Mouse (Mus musculus): ENCODE measurements around the gene Setx. TPM values are rescaled to one million over a fixed set of nuclear protein-coding genes. Genes with fewer than 3 reads are reported as not detected.

The Setx gene
- total and polyA plus RNA-seq, 3 experiments: 13.1 to 23.8 (median 22.5) TPM

- Histone ChIP-seq H3K27me3 (ENCODE audit: control insufficient read depth in 1 of 2, insufficient read depth in 2 of 2, low read length in 2 of 2) (no peaks in the 10 kb centered on the region), H3K27ac (ENCODE audit: control insufficient read depth, low read depth, low read length) (peak overlapping the region; percentile 81), H3K4me1 (ENCODE audit: control insufficient read depth in 1 of 2, insufficient read depth in 2 of 2, low read length in 2 of 2) (peaks cover 13 to 14% of the 10 kb centered on the region in 2 experiments), H3K4me3 (ENCODE audit: control insufficient read depth in 1 of 2, insufficient read depth in 1 of 2, low read depth in 2 of 2, low read length in 2 of 2) (peak overlapping the region; percentile 56 to 77), H3K9me3 (replicated peaks; ENCODE audit: insufficient read depth, low read length) (no peaks in the 10 kb centered on the region), H3K79me2 (ENCODE audit: control insufficient read depth, insufficient read depth, low read length, poor library complexity) (peaks cover 11% of the 10 kb centered on the region), H3K36me3 (ENCODE audit: control insufficient read depth in 1 of 2, insufficient read depth in 2 of 2, low read length in 2 of 2) (peaks cover 0 to 20% of the 10 kb centered on the region in 2 experiments; a peak in 2 of 4 replicates), H3K9ac (ENCODE audit: control insufficient read depth, low read depth, low read length, poor library complexity, severe bottlenecking) (peak overlapping the region; percentile 73)
- TF ChIP-seq TCF12 (IDR thresholded peaks at IDR 0.05; ENCODE audit: low read depth, low read length): peak; percentile 39; the same call in 1 of the 2 replicates
- TF ChIP-seq ELF1 (IDR thresholded peaks at IDR 0.05; ENCODE audit: low read depth, low read length): peak; percentile 42
- peak; percentile 71 to 82 for TF ChIP-seq POLR2A (IDR thresholded peaks at IDR 0.05; ENCODE audit: control insufficient read depth in 1 of 2, insufficient read depth in 1 of 2, low read depth in 1 of 2, low read length in 2 of 2, poor library complexity in 1 of 2)
- peak; percentile 66 for TF ChIP-seq NELFE (IDR thresholded peaks at IDR 0.05; ENCODE audit: low read depth, low read length)
- peak; percentile 79 for TF ChIP-seq HCFC1 (IDR thresholded peaks at IDR 0.05; ENCODE audit: low read depth, low read length)
- peak; percentile 46; the same call in 1 of the 2 replicates for TF ChIP-seq MAX (IDR thresholded peaks at IDR 0.05; ENCODE audit: low read length)
- no peak for TF ChIP-seq GATA1 (IDR thresholded peaks at IDR 0.05; ENCODE audit: low read depth, low read length)
- TF ChIP-seq USF2 (IDR thresholded peaks at IDR 0.05; ENCODE audit: borderline replicate concordance in 1 of 2, insufficient read depth in 1 of 2, low read depth in 1 of 2, low read length in 2 of 2): no peak
- peak in 1 of 2 experiments; percentile 16; a peak in 1 of 4 replicates for TF ChIP-seq EP300 (IDR thresholded peaks at IDR 0.05; ENCODE audit: low read depth in 1 of 2, low read length in 2 of 2)
- TF ChIP-seq MXI1 (IDR thresholded peaks at IDR 0.05; ENCODE audit: low read depth, low read length): peak; percentile 59
- no peak; the same call in 1 of the 2 replicates for TF ChIP-seq KAT2A (conservative IDR thresholded peaks at IDR 0.05; ENCODE audit: low read depth, low read length)
- TF ChIP-seq ZMIZ1 (IDR thresholded peaks at IDR 0.05; ENCODE audit: low read depth, low read length): peak; percentile 84; the same call in 1 of the 2 replicates
- no peak for TF ChIP-seq USF1 (IDR thresholded peaks at IDR 0.05; ENCODE audit: low read depth, low read length)
- TF ChIP-seq MYB (IDR thresholded peaks at IDR 0.05; ENCODE audit: low read depth, low read length): no peak
- peak; percentile 89 for TF ChIP-seq MAZ (IDR thresholded peaks at IDR 0.05; ENCODE audit: low read depth, low read length)
- peak; percentile 59 for TF ChIP-seq SIN3A (IDR thresholded peaks at IDR 0.05; ENCODE audit: low read length)
- 0 out of 2 replicates have a peak, but pooled peaks have one; percentile 9 for TF ChIP-seq TBP (IDR thresholded peaks at IDR 0.05; ENCODE audit: low read depth, low read length)
- peak; percentile 69 for TF ChIP-seq NRF1 (IDR thresholded peaks at IDR 0.05; ENCODE audit: insufficient read depth, low read depth, low read length, poor library complexity, severe bottlenecking)
- 0 out of 2 replicates have a peak, but pooled peaks have one; percentile 48 for TF ChIP-seq MYC (IDR thresholded peaks at IDR 0.05; ENCODE audit: low read depth, low read length)
- DNase-seq (ENCODE audit: low read depth, low spot score): peak; percentile 100
Observed at GRCm38 (mm10) chr2:29124936-29125701, 1.1 kb downstream of the Setx start.
